ENCODE assay signal across 8 mouse cellular contexts in genomic region chr8:10249156-10249555, GRCm38 (mm10).
DNase-seq lines count a peak whose midpoint lies in the region; ATAC-seq lines count a peak whose summit lies in the region.
"Had no signal": no experiment of that assay in that cellular context is flagged by ENCODE, and none has a peak within 500 bp of the region (broad histone marks: within the 10 kb centered on the region; RNA-seq: fewer than 3 reads in every experiment).

No protein-coding gene starts in this region.

- peak overlapping the region; percentile 47 for H3K4me2 ChIP-seq in limb, embryonic 12.5 days

- H3K27me3 ChIP-seq in limb, embryonic 12.5 days = peaks cover 18% of the 10 kb centered on the region

- H3K36me3 ChIP-seq in limb, embryonic 12.5 days = no peaks in the 10 kb centered on the region

- H3K4me1 ChIP-seq in limb, embryonic 12.5 days (replicated peaks) = peaks cover 7% of the 10 kb centered on the region; the same call in 1 of the 2 replicates

- H3K27ac ChIP-seq in limb, embryonic 12.5 days = no peak overlapping the region

- H3K4me3 ChIP-seq in limb, embryonic 12.5 days (replicated peaks) = no peak overlapping the region
- H3K4me3 ChIP-seq: megakaryocyte, embryonic 14.5 days had no signal

- DNase-seq in testis, postnatal 14 days (ENCODE audit: low spot score) = peak; percentile 15
- no peak for DNase-seq in testis, postnatal 10 days (ENCODE audit: low spot score)
- peak; percentile 9 to 14 for DNase-seq in frontal cortex, postnatal 14 days (ENCODE audit: low spot score in 2 of 2)
- DNase-seq in urinary bladder, adult 18-20 months (ENCODE audit: low spot score in 2 of 2) = no peak
- no peak for DNase-seq in MN1 (ENCODE audit: low spot score)
- DNase-seq in thymus, postnatal 14 days = no peak

- H3K9me3 ChIP-seq in limb, embryonic 12.5 days = no peaks in the 10 kb centered on the region

- WGBS in limb, embryonic 12.5 days = 3% methylated on average over 15 of the region's 15 CpGs

- no peak overlapping the region for H3K9ac ChIP-seq in limb, embryonic 12.5 days (replicated peaks)

- ATAC-seq in limb, embryonic 12.5 days (ENCODE audit: insufficient number of reproducible peaks, insufficient read depth, low FRiP score, low TSS enrichment, low read depth) = no peak

Comparison
In these comparisons a context has a peak if more than half of its experiments do, and no peak if none do; other contexts are left out.
1. DNase-seq: peak in testis, postnatal 14 days (single experiment) and frontal cortex, postnatal 14 days (2 of 2); none in testis, postnatal 10 days (single experiment), urinary bladder, adult 18-20 months (0 of 2), MN1 (single experiment) and thymus, postnatal 14 days (single experiment).